Mouse (Mus musculus): ENCODE results near the gene Esx1.

Gene Esx1

DNA sequence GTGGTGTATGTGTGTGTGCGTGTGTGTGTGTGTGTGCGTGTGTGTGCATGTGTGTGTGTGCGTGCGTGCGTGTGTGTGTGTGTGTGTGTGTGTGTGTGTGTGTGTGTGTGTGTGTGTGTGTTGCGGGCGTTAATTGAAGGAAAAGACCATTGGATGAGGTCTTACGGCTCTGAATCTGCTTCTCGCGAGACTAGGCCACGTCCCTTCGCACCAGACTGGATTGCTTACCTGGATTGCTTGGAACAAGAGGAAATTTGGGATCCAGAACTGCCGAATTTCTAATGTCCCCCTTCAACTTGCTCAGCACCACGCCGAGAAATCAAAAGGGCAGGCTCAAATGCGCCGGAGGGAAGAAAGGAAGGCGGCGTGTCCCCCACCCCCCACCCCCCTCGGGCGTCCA is at the start of gene Esx1:
TSS of gene Esx1 (minus strand) at position 366 of the 400 bp plus-strand sequence.
- no peak for DNase-seq

GRCm38 (mm10) chrX:137170021-137170420 is 48.1 kb upstream of the Esx1 start:
- no peak for DNase-seq

DNA sequence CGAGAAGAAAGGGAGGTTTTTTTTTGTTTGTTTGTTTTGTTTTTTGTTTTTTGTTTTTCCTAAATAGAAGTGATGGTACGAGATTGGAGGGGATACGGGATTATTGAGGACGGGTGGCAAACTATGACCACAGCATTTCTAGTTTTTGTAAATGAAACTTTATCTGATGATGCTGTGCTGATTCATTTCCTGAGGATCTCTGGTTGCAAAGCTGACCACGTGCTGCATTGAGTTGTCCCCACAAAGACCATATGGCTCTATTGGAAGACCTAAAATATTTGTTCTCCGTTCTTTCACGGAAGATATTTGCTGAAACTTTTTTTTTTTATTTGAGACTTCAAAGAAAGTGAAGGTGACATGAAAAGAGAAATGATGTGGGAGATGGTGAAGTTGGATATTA is 45.8 kb upstream of the Esx1 start:
- DNase-seq = no peak

DNA sequence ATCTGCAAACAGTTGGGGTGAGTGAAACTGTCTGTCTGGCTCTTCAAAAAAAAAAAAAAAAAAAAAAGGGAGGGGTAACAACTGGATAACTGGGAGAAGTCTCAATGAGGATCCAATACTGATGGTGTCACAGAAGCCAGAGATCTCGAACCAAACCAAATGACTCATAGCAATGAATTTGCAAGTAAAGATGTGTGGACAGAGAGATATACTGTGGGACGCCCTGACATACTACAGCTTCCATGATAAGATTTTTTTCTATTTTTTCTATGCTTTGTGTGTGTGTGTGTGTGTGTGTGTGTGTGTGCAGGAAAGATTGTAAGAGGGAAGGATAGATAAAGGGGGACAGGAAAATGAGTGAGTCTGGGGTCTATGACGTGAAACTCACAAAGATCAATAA is 43.7 kb upstream of the Esx1 start:
- DNase-seq = no peak

DNA sequence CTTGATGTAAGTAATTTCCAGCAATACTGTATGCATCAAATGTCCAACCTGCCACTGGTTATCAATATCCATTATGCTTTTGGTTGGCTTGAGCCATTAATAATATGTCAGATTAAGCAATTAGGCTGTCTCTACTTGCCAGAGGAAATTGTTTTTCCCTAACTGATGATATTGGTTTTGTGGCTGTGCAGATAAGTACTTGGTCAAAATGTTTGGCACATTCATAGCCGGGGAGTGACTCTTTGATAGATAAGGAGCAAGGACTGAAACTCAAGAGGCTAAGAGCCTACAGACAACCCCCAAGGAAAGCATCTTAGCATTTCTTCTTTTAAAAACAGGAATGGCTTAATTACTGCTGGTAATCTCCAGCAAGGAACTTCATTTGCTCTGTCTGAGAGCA is 40.8 kb upstream of the Esx1 start:
- DNase-seq = no peak

GRCm38 (mm10) chrX:137160971-137161370 is 39.1 kb upstream of the Esx1 start:
- DNase-seq = no peak

- no peak for DNase-seq
Observed at GRCm38 (mm10) chrX:137149050-137149449, 27.2 kb upstream of the Esx1 start.

GRCm38 (mm10) chrX:137144674-137145073 is 22.8 kb upstream of the Esx1 start:
- no peak for DNase-seq

DNA sequence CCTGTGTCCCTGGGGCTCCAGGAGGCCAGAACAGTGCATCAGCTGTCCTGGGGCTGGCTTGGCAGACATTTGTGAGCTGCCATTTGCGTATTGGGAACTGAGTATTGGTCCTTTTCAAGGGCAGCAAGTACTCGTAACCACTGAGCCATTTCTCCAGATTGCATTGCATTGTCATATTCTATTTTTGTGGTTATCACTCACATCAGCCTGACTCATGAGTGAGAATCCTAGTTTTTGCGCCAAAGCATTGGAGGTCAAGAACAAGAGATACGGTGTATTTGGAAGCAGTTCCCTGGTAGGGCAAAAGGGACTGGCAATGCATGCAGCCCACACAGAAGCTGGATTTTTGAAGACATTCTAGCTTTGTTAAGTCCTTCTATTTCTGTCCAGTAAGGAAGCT is 21.8 kb upstream of the Esx1 start:
- DNase-seq = no peak

DNA sequence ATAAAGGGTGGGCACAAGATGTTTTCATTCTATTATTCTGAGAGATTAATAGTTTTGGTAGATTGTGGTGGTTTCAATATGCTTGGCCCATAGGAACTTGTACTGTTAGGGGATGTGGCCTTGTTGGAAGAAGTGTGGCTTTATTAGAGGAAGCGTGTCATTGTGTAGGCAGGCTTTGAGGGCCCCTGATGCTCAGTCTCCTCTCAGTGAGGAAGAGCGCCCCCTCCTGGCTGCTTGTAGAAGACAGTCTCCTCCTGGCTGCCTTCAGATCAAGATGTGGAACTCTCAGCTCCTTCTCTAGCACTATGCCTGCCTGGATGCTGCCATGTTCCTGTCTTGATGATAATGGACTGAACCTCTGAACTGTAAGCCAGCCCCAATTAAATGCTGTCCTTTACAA is 20.7 kb upstream of the Esx1 start:
- no peak for DNase-seq

DNA sequence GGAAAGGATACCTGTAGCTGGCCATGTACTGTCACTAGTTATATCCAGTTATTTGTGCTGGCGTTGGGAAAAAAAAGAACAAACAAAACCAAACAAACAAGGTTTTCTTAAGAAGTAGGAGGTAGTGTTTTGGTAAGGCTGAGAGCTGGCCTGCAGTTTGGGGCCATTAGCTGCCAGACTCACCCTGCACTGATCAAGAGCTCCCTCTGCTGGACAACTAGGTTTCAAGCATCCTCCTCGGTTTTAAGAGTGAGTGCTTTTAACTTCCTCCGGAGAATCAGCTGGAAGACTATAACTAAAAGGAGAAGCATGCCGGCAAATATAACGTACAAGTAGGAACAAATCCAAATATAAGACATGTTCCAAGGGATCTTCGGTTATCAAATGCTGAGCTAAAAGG is 19.8 kb upstream of the Esx1 start:
- peak; percentile 65 for DNase-seq

DNA sequence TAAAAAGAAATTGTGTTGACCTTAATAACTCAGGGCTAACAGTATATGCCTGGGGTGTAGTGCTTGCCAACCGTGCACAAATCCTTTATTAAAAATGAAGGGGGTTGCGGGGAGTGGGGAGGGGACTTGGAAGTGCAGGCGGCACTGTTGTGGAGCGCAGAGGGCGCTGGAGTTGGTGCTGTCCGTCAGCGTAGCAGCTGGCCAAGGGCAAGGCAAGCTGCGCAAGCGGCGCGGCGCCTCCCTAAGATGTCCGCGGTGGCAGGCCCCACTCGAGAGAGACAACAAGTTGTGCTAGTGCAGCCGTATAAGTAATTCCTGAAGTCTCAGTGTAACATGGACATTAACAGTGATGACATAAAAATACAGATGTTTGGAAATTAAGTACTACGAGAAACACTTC is 5.7 kb upstream of the Esx1 start:
- DNase-seq = no peak

DNA sequence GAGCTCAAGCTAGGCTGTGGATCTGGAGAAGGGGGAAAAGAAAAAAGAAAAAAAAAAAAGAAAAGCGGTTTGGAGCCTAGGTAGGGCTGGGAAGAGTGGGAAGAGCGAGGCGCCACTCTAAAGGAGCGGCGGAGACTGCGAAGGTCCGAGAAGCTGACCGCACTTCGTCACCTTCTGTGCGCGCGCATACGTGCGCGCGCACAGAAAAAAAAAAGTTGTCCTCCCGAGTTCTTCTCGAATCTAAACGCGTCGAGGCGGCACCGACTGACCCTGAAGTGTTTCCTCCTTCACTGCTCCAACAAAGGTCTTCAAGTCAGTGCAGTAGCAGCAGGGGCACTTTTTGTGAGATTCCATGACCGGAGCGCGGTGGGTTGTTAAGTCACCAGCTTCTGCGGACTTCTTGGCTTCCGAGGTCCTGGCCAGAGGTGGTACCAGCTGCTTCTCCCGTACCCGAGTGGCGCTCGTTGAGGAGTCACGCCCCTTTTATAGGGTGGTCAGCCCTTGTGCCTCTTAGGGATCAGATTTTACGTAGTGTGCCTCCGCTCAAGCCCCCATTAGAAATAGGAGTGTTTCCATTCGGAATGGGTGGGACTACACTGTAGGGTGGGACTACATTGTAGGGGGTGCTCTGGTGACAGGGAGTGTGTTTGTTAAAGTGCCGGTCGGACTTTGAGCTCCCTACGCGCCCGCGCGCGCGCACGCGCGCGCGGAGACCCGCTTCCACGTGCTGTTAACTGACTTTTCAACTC is 2.0 kb downstream of the Esx1 start:
- DNase-seq = no peak

DNA sequence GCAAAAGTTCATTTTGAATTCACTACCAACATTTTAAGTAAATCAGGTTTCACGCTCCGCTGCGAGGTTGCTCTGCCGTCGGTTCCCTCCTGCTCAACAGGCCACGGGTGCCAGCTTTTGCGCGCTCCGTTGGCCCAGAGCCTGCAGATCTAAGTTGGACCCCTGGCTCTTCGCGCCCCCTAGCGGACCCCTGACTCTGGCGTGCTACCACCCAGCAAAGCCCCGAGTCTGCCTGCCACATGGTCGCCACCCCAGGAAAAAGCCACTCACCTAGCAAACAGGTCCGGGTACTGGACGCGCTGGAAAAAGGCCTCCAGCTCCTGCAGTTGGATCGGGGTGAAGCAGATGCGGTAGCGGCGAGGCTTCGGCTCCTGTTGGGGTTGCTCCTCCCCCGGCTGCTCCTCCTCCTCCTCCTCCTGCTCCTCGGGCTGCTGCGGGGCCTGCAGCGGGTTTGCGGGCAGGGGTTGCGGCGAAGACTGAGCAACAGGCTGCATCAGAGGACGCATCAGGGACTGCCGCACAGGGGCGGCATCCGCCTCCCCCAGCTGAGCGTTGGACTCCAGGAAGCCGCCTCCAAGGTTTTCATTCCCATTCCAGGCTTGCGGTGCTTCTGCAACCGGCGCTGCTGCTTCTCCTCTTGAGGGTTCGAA is 3.7 kb downstream of the Esx1 start:
- no peak for DNase-seq

DNA sequence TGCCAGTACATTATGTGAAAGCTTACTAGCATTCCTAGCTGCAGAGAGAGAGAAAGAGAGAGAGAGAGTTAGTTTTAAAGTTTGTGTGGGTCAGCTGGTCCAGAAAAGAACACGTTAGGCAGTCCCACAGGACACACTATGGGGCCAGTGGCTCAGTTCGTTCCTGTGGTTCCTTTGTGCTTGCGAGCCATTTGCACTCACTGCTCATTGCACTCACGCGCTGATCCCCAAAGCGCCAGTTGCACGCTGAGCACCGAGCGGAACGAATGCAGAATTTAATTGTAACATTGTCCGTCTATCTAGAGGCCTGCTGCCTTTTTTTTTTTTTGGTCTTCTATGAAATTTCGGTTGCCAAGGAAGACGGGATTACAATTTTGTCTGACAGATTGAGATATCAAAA is 15.4 kb downstream of the Esx1 start:
- DNase-seq = no peak

DNA sequence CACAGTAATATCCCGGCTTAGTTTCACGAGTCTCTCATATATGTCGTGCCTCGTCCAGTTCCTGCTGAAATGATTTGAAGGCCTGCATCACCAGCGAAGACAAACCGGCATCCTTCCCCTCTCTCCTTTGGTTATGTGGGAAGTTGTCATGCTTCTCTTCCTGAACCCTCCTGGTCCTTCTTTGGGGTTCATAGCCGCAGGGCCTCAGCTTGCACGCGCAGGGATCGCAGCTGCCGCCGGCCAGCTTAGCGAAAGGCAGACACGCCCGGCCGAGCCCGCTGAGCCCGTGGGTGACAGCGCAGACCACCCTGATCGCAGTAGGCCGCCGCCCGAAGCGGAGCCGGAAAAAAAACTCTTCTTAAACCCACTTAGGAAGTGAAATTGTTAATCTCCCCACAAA is 17.4 kb downstream of the Esx1 start:
- DNase-seq = no peak
